Comparison of ENCODE assay signal across 18 mouse cellular contexts in genomic region chr2:35299437-35299836, GRCm38 (mm10). TPM values are rescaled to one million over a fixed set of nuclear protein-coding genes. Genes with fewer than 3 reads are reported as not detected.
A peak's percentile ranks its signal among the peaks of the same experiment; 100 is the strongest.
DNase-seq lines count a peak whose midpoint lies in the region; ATAC-seq and TF ChIP-seq lines count a peak whose summit lies in the region.
"Had no signal": no experiment of that assay in that cellular context is flagged by ENCODE, and none has a peak within 500 bp of the region (broad histone marks: within the 10 kb centered on the region; RNA-seq: fewer than 3 reads in every experiment).

No protein-coding gene starts in this region.

- no peak for ATAC-seq in lung, postnatal 0 days
- ATAC-seq in erythroblast, adult 5-6 weeks (replicated peaks; ENCODE audit: low FRiP score, poor library complexity, severe bottlenecking), result peak; percentile 34; the same call in 1 of the 2 replicates
- ATAC-seq in liver, embryonic 16.5 days (ENCODE audit: low read depth), result peak; percentile 14; the same call in 1 of the 2 replicates
- ATAC-seq: forebrain, embryonic 16.5 days had no signal

- H3K4me1 ChIP-seq in lung, postnatal 0 days (ENCODE audit: insufficient read depth, low read depth, low read length), result peaks cover 3% of the 10 kb centered on the region; the same call in 1 of the 2 replicates
- H3K4me1 ChIP-seq in liver, embryonic 16.5 days (ENCODE audit: control insufficient read depth, low read depth, low read length), result peaks cover 10% of the 10 kb centered on the region
- H3K4me1 ChIP-seq: embryonic facial prominence, embryonic 15.5 days; forebrain, embryonic 12.5 days; heart, embryonic 12.5 days had no signal

- no peak overlapping the region for H3K4me2 ChIP-seq in lung, postnatal 0 days (replicated peaks; ENCODE audit: low read depth, low read length)
- H3K4me2 ChIP-seq in liver, embryonic 16.5 days (ENCODE audit: low read depth, low read length), result no peak overlapping the region
- H3K4me2 ChIP-seq: embryonic facial prominence, embryonic 15.5 days; forebrain, embryonic 12.5 days; heart, embryonic 12.5 days; hindbrain, embryonic 14.5 days had no signal

- no peaks in the 10 kb centered on the region for H3K9me3 ChIP-seq in lung, postnatal 0 days (ENCODE audit: low read length)
- no peaks in the 10 kb centered on the region for H3K9me3 ChIP-seq in liver, embryonic 16.5 days (replicated peaks; ENCODE audit: control insufficient read depth, low read length)
- H3K9me3 ChIP-seq: embryonic facial prominence, embryonic 15.5 days; forebrain, embryonic 12.5 days; heart, embryonic 12.5 days; hindbrain, embryonic 10.5 days had no signal

- 0 out of 2 replicates have a peak, but pooled peaks have one; percentile 22 for TF ChIP-seq EP300 in lung, postnatal 0 days (IDR thresholded peaks at IDR 0.05)

- H3K27me3 ChIP-seq in lung, postnatal 0 days (replicated peaks; ENCODE audit: insufficient read depth, low read length), result no peaks in the 10 kb centered on the region
- H3K27me3 ChIP-seq in liver, embryonic 16.5 days (ENCODE audit: control insufficient read depth, insufficient read depth, low read depth, low read length), result no peaks in the 10 kb centered on the region
- H3K27me3 ChIP-seq: embryonic facial prominence, embryonic 15.5 days had no signal

- H3K36me3 ChIP-seq in lung, postnatal 0 days (ENCODE audit: insufficient read depth, low read length), result peaks cover 15% of the 10 kb centered on the region
- H3K36me3 ChIP-seq in liver, embryonic 16.5 days (ENCODE audit: control insufficient read depth, insufficient read depth), result no peaks in the 10 kb centered on the region
- H3K36me3 ChIP-seq: forebrain, embryonic 12.5 days; hindbrain, embryonic 10.5 days had no signal

- no peak overlapping the region for H3K4me3 ChIP-seq in lung, postnatal 0 days (ENCODE audit: low read depth, low read length)
- no peak overlapping the region for H3K4me3 ChIP-seq in liver, embryonic 16.5 days (ENCODE audit: low read depth, low read length)
- H3K4me3 ChIP-seq: embryonic facial prominence, embryonic 15.5 days; forebrain, embryonic 12.5 days; heart, embryonic 12.5 days; hindbrain, embryonic 10.5 days had no signal

- H3K27ac ChIP-seq in lung, postnatal 0 days (ENCODE audit: low read length), result peak overlapping the region; percentile 47; the same call in 1 of the 2 replicates
- 0 out of 2 replicates have a peak overlapping the region, but pooled peaks have one; percentile 22 for H3K27ac ChIP-seq in liver, embryonic 16.5 days (ENCODE audit: low read length)
- H3K27ac ChIP-seq: embryonic facial prominence, embryonic 15.5 days; forebrain, embryonic 12.5 days; hindbrain, embryonic 10.5 days; hindbrain, embryonic 14.5 days had no signal

- 79% methylated on average over 2 of the region's 2 CpGs for WGBS in lung, postnatal 0 days
- 42% methylated on average over 2 of the region's 2 CpGs for WGBS in liver, embryonic 16.5 days (ENCODE audit: insufficient replicate concordance)

- no peak for DNase-seq in lung, postnatal 0 days (ENCODE audit: low spot score)
- DNase-seq in lung, postnatal 10 days, result no peak
- DNase-seq in adrenal gland, adult 8-10 months, result no peak
- no peak for DNase-seq in frontal cortex, postnatal 36 days (ENCODE audit: low spot score in 2 of 2)
- DNase-seq: adrenal gland, postnatal 25 days; B cell, adult 2 months; cerebellum, adult 18-20 months; cerebellum, adult 9-11 months; cerebellum, postnatal 36 days; gastrocnemius, postnatal 14 days had no signal

- H3K9ac ChIP-seq in lung, postnatal 0 days (replicated peaks; ENCODE audit: low read depth), result no peak overlapping the region
- peak overlapping the region; percentile 18; the same call in 1 of the 2 replicates for H3K9ac ChIP-seq in liver, embryonic 16.5 days (ENCODE audit: low read depth, low read length)
- H3K9ac ChIP-seq: embryonic facial prominence, embryonic 15.5 days; forebrain, embryonic 12.5 days; heart, embryonic 12.5 days; hindbrain, embryonic 14.5 days had no signal

- TF ChIP-seq CTCF in lung, postnatal 0 days (IDR thresholded peaks at IDR 0.05), result no peak

RNA-seq across cellular contexts. Expression of gene Stom, which starts 37.3 kb away (rescaled TPM):
- polyA plus RNA-seq in lung, postnatal 0 days (2015; fragmentation: Nextera tagmentation; extraction: Ambion mirVana), result 76.9 and 86.2 TPM in 2 replicates
- 374 and 432 TPM in 2 replicates for total RNA-seq in erythroblast, adult 5-6 weeks (2015; ENCODE audit: low replicate concordance)
- 642 and 716 TPM in 2 replicates for total RNA-seq in erythroblast, adult 5-6 weeks (2017; ENCODE audit: low replicate concordance)
- polyA plus RNA-seq in liver, embryonic 16.5 days (2015; fragmentation: Nextera tagmentation; extraction: Ambion mirVana), result 181 and 189 TPM in 2 replicates
- total RNA-seq in adrenal gland, adult 8-10 months (2022), result 10 to 100 TPM; 29.0 to 45.8 (median 37.5) TPM

RNA-seq across cellular contexts. Expression of gene Gsn, which starts 43.3 kb away (rescaled TPM):
- polyA plus RNA-seq in lung, postnatal 0 days (2015; fragmentation: Nextera tagmentation; extraction: Ambion mirVana), result 956 and 1,007 TPM in 2 replicates
- total RNA-seq in erythroblast, adult 5-6 weeks (2015; ENCODE audit: low replicate concordance), result 15.0 and 16.7 TPM in 2 replicates
- 19.7 and 23.1 TPM in 2 replicates for total RNA-seq in erythroblast, adult 5-6 weeks (2017; ENCODE audit: low replicate concordance)
- 163 and 188 TPM in 2 replicates for polyA plus RNA-seq in liver, embryonic 16.5 days (2015; fragmentation: Nextera tagmentation; extraction: Ambion mirVana)
- total RNA-seq in adrenal gland, adult 8-10 months (2022), result 100 to 1,000 TPM; 331 to 556 (median 419) TPM

Comparison
In these comparisons a context has a peak if more than half of its experiments do, and no peak if none do; other contexts are left out.
1. RNA of gene Stom, which starts 37.3 kb away (total RNA-seq): 374 to 716 TPM in erythroblast, adult 5-6 weeks; 29.0 to 45.8 TPM in adrenal gland, adult 8-10 months; every median in the first group is over 4 times any median in the second.
2. RNA of gene Gsn, which starts 43.3 kb away (total RNA-seq): 331 to 556 TPM in adrenal gland, adult 8-10 months; 15.0 to 23.1 TPM in erythroblast, adult 5-6 weeks; every median in the first group is over 10 times any median in the second.